Mouse (Mus musculus) gastrocnemius, postnatal 14 days (tissue): ENCODE measurements at regions not wholly inside any gene's neighbourhood (a gene's known extent, or its start where the extent isn't known, plus 50 kb on each side); places are given as distances from the start of the nearest gene placed in this dataset.
A peak's percentile ranks its signal among the peaks of the same experiment; 100 is the strongest.

Source experiments
- DNase-seq: peaks from one replicate; pipeline ENCODE4 v3.0.0; 2021; ENCODE audit warnings: mixed read lengths
- intact Hi-C: fragments of 180-260 bp; cut with DNase I; formaldehyde crosslinking; loops from one replicate; pipeline ENCODE4 v1.15.1; 2025; ENCODE audit warnings: low total_unique reads

DNA sequence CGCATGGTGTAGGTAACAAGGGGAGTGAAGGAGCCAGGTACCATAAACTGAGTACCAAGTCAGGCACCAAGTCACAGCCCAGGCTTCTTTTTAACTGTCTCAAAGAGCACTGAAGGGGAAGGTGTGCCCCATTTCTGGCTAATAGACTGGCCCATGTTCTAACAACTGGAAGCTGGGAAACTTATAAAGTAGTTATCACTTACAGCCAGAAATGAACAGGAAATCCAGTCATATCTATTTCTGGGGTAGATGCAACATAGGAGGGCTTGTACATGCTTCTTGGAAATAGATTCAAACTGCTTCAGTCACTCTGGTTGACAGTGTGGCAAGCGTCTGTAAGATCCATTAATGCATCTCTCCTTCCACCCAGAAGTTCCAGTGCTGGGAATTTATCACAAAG, 635.3 kb upstream of the Fam160b2 start:
- intact Hi-C loops: no loop called here
- no peak for DNase-seq

- no peak for DNase-seq
- intact Hi-C loops: no loop called here
Observed at GRCm38 (mm10) chr14:71234276-71234675, 634.6 kb upstream of the Fam160b2 start.

- intact Hi-C loops: no loop called here
- DNase-seq: no peak
Observed at GRCm38 (mm10) chr14:71231223-71231815, 631.7 kb upstream of the Fam160b2 start.

- intact Hi-C loops: no loop called here
- DNase-seq: no peak
Observed at GRCm38 (mm10) chr14:71230484-71231188, 631.0 kb upstream of the Fam160b2 start.

- DNase-seq: no peak
- intact Hi-C loops: no loop called here
Observed at GRCm38 (mm10) chr14:71229955-71230354, 630.3 kb upstream of the Fam160b2 start.

- intact Hi-C loops: no loop called here
- no peak for DNase-seq
Observed at GRCm38 (mm10) chr14:71228894-71229446, 629.3 kb upstream of the Fam160b2 start.

DNA sequence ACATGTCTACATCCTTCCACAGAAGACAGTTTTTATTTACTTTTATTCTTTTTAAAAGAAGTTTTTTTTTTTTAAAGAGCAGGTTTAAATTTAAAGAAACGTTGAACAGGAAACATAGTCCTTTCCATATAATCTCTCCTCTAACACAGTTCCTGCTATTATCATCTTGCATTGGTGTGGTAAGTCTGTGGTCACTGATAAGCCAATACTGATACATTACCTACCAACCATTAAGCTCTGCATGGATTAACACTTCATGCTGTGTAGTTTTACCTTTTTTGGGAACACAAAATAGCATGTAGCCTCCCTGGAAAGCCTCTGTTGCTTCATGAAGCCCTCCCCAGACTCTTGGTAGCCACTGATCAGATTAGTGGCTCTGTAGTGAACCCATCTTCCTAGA, 617.4 kb upstream of the Fam160b2 start:
- intact Hi-C loops: no loop called here
- DNase-seq: no peak

- intact Hi-C loops: no loop called here
- no peak for DNase-seq
Observed at GRCm38 (mm10) chr14:71211359-71211978, 611.8 kb upstream of the Fam160b2 start.

- DNase-seq: no peak
- intact Hi-C loops: no loop called here
Observed at GRCm38 (mm10) chr14:71203459-71203858, 603.8 kb upstream of the Fam160b2 start.

- no peak for DNase-seq
- intact Hi-C loops: no loop called here
Observed at GRCm38 (mm10) chr14:71200917-71201316, 601.3 kb upstream of the Fam160b2 start.

DNA sequence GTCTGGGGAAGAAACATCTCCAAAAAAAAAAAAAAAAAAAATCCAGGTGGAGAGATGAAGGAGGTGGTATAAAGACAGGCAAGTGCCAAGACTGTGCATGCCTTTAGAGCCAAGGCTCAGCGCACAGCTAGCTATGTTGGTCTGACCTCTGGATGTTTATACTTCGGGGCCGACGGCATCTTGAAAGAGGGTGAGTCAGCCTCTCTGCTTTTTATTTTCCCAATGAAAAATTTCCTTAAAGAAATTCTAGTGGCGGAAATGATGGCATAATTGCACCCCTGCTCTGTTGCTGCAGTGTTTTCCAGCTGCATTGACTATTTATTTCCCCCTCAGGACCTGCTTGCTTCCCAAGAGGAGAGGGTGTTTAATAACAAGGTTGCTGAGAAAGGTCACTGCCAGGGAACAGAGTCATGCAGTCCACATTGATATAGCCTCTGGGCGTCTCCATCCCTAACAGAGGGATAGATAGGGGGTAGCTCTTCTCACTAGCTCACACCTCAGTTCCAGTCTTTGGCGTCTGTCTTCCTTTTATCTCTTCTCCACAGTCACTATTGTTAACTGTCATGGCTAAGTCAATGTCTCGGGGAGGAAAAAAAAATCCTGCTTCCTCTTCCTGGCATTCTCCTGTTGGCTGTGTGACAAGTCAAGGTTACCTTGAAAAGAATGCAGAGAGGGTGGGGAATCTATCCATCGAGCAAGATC, 599.7 kb upstream of the Fam160b2 start:
- DNase-seq: no peak
- intact Hi-C loops: no loop called here

DNA sequence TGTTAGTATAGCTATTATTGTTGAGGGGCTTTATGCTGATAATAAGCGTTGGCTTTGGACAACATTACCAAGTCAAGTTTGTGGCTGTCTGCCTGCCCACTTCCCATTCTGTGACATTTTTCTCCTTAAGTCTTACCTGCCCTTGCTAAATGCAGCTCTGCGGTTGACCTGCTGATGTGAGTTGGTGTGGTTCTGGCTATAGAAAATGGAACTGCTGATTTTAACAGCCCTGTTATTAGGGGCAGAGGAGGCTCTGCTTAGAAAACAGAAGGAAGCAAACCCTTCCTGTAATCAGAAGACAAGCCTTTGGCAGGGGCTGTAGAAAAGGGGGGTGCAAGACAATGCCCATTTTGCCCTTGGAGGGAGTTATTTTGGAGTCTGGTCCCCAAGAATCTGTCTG, 594.6 kb upstream of the Fam160b2 start:
- DNase-seq: no peak
- intact Hi-C loops: no loop called here

DNA sequence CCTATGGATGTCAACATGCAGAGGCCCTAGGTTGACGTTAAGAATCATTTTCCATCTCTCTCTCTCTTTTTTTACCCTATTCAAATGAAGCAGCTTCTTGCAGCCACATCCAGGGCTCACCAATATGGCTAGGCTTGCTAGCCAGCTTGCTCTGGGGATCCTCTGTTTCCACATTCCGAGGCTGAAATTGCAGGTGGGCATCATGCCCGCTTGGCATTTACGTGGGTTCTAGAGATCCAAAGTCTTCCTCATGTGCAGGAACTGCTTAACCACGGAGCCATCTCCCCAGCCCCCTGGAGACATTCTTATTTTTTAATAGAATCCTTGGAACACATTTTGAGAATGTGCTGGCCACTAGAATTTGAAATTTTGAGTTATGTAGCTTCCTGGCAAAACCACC, 592.9 kb upstream of the Fam160b2 start:
- DNase-seq: no peak

GRCm38 (mm10) chr14:71189360-71189759, 589.7 kb upstream of the Fam160b2 start:
- no peak for DNase-seq
- intact Hi-C loops: no loop called here

More for the DNA sequence above, 592.9 kb upstream of the Fam160b2 start:
- intact Hi-C loops: no loop called here

GRCm38 (mm10) chr14:71177341-71177740, 577.7 kb upstream of the Fam160b2 start:
- no peak for DNase-seq
- intact Hi-C loops: no loop called here

- intact Hi-C loops: no loop called here
- DNase-seq: no peak
Observed at GRCm38 (mm10) chr14:71174175-71174574, 574.5 kb upstream of the Fam160b2 start.

GRCm38 (mm10) chr14:71159556-71159955, 559.9 kb upstream of the Fam160b2 start:
- no peak for DNase-seq
- intact Hi-C loops: no loop called here

- intact Hi-C loops: no loop called here
- DNase-seq: no peak
Observed at GRCm38 (mm10) chr14:71142465-71142864, 542.8 kb upstream of the Fam160b2 start.

DNA sequence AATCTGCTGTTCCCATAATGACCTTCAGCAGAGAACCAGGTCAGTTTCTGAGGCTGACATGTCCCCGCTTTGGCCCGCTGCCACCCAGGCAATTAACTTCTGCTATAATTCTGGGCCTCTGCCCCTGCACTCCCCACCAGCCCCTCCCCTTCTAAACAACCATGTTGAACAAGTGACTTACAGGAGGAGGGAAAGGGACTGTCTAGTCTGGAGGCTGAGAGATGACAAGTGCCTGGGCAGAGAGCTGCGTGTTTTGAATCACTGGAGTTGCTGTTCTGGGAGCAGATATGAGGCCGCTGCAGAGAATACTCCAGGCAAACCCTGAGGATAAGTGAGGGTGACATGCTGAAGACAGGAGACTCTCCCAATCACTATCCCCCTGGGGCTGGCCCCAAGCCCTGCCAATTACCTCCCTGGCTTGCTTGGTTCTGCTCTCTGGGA, 530.2 kb upstream of the Fam160b2 start:
- no peak for DNase-seq
- intact Hi-C loops: no loop called here

DNA sequence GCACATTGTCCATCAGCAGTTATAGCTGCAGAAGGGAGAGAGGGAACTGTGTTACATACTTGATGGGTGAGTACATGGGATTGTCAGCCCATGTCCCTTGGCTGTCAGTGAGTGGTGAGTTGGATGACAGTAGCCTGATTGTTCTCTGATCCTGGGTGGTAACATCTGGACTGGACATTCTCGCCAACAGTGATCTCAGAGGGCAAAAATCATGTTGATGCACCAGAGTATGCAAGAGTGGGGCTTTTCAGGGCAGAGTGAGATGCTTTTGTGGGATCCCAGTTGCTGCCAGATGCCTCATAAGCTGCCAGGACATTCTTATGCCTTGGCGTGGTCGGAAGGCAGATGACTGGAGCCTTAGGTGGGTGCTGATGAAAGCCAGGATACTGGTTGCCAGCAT, 528.9 kb upstream of the Fam160b2 start:
- peak; percentile 29 for DNase-seq
- intact Hi-C loops: no loop called here
